In genomic region chr6:144867333-144867732, GRCm38 (mm10) we compare ENCODE assay signal across 24 mouse cellular contexts.
A peak's percentile ranks its signal among the peaks of the same experiment; 100 is the strongest.
DNase-seq lines count a peak whose midpoint lies in the region; ATAC-seq and TF ChIP-seq lines count a peak whose summit lies in the region.
"Had no signal": no experiment of that assay in that cellular context is flagged by ENCODE, and none has a peak within 500 bp of the region (broad histone marks: within the 10 kb centered on the region; RNA-seq: fewer than 3 reads in every experiment).

No protein-coding gene starts in this region.

- ATAC-seq in forebrain, embryonic 15.5 days (replicated peaks): no peak
- no peak for ATAC-seq in midbrain, embryonic 16.5 days
- 0 out of 2 replicates have a peak, but pooled peaks have one; percentile 54 for ATAC-seq in hindbrain, embryonic 12.5 days (ENCODE audit: low FRiP score)
- no peak; the same call in 1 of the 2 replicates for ATAC-seq in midbrain, postnatal 0 days (ENCODE audit: low FRiP score)
- ATAC-seq: intestine, postnatal 0 days; Patski had no signal

- peaks cover 15% of the 10 kb centered on the region for H3K4me1 ChIP-seq in forebrain, embryonic 15.5 days
- H3K4me1 ChIP-seq in forebrain, embryonic 10.5 days: peaks cover 8% of the 10 kb centered on the region; the same call in 1 of the 2 replicates
- peaks cover 7% of the 10 kb centered on the region for H3K4me1 ChIP-seq in midbrain, embryonic 16.5 days (ENCODE audit: control insufficient read depth, insufficient read depth, low read length)
- H3K4me1 ChIP-seq in midbrain, embryonic 10.5 days: peaks cover 16% of the 10 kb centered on the region
- no peaks in the 10 kb centered on the region for H3K4me1 ChIP-seq in hindbrain, embryonic 12.5 days
- H3K4me1 ChIP-seq in midbrain, postnatal 0 days (ENCODE audit: insufficient read depth, low read length): no peaks in the 10 kb centered on the region; the same call in 1 of the 2 replicates
- H3K4me1 ChIP-seq: embryonic facial prominence, embryonic 15.5 days; heart, embryonic 12.5 days had no signal

- H3K27me3 ChIP-seq in forebrain, embryonic 15.5 days: no peaks in the 10 kb centered on the region
- 0 out of 2 replicates have a peak, but pooled peaks cover 12% of the 10 kb centered on the region for H3K27me3 ChIP-seq in forebrain, embryonic 10.5 days (ENCODE audit: poor library complexity, severe bottlenecking)
- H3K27me3 ChIP-seq in midbrain, embryonic 16.5 days (ENCODE audit: control insufficient read depth, insufficient read depth, low read depth, low read length): no peaks in the 10 kb centered on the region
- H3K27me3 ChIP-seq in midbrain, embryonic 10.5 days (ENCODE audit: low read depth, poor library complexity, severe bottlenecking): no peaks in the 10 kb centered on the region
- no peaks in the 10 kb centered on the region for H3K27me3 ChIP-seq in hindbrain, embryonic 12.5 days
- H3K27me3 ChIP-seq in midbrain, postnatal 0 days (ENCODE audit: insufficient read depth, low read length): no peaks in the 10 kb centered on the region
- H3K27me3 ChIP-seq: CH12.LX; embryonic facial prominence, embryonic 15.5 days; heart, embryonic 12.5 days had no signal

- TF ChIP-seq CTCF in midbrain, postnatal 0 days (IDR thresholded peaks at IDR 0.05): no peak

- H3K4me3 ChIP-seq in forebrain, embryonic 15.5 days: no peak overlapping the region
- H3K4me3 ChIP-seq in forebrain, embryonic 10.5 days: no peak overlapping the region
- no peak overlapping the region for H3K4me3 ChIP-seq in midbrain, embryonic 16.5 days (ENCODE audit: low read depth, low read length)
- H3K4me3 ChIP-seq in midbrain, embryonic 10.5 days: no peak overlapping the region
- H3K4me3 ChIP-seq in hindbrain, embryonic 12.5 days: no peak overlapping the region
- no peak overlapping the region for H3K4me3 ChIP-seq in midbrain, postnatal 0 days (ENCODE audit: low read depth, low read length)
- H3K4me3 ChIP-seq: embryonic facial prominence, embryonic 15.5 days; heart, embryonic 12.5 days; liver, embryonic 13.5 days; megakaryocyte, embryonic 14.5 days had no signal

- DNase-seq in forebrain, embryonic 10.5 days (ENCODE audit: extremely low spot score, low spot score): no peak
- DNase-seq in midbrain, embryonic 10.5 days (ENCODE audit: low spot score): no peak
- DNase-seq in midbrain, postnatal 0 days (ENCODE audit: low spot score): peak; percentile 63
- no peak for DNase-seq in thymus, postnatal 10 days (ENCODE audit: low spot score in 2 of 2)
- DNase-seq: adrenal gland, adult 2 months; B cell, adult 2 months; gastrocnemius, postnatal 25 days; heart, adult 18-20 months; heart, postnatal 10 days; kidney, postnatal 36 days; liver, embryonic 13.5 days; lung, embryonic 14.5 days; thymus, adult 18-20 months; thymus, postnatal 4 days had no signal

- H3K9ac ChIP-seq in forebrain, embryonic 15.5 days (replicated peaks): 0 out of 2 replicates have a peak overlapping the region, but pooled peaks have one; percentile 7
- no peak overlapping the region for H3K9ac ChIP-seq in midbrain, embryonic 16.5 days (ENCODE audit: low read depth, low read length)
- H3K9ac ChIP-seq in hindbrain, embryonic 12.5 days: no peak overlapping the region
- no peak overlapping the region for H3K9ac ChIP-seq in midbrain, postnatal 0 days (replicated peaks; ENCODE audit: low read length, poor library complexity, severe bottlenecking)
- H3K9ac ChIP-seq: embryonic facial prominence, embryonic 15.5 days; heart, embryonic 12.5 days; liver, embryonic 13.5 days; lung, embryonic 14.5 days had no signal

- no peaks in the 10 kb centered on the region for H3K9me3 ChIP-seq in forebrain, embryonic 15.5 days
- no peaks in the 10 kb centered on the region for H3K9me3 ChIP-seq in forebrain, embryonic 10.5 days
- H3K9me3 ChIP-seq in midbrain, embryonic 16.5 days (replicated peaks; ENCODE audit: control insufficient read depth, low read length, poor library complexity, severe bottlenecking): no peaks in the 10 kb centered on the region
- H3K9me3 ChIP-seq in midbrain, embryonic 10.5 days (replicated peaks): no peaks in the 10 kb centered on the region
- no peaks in the 10 kb centered on the region for H3K9me3 ChIP-seq in hindbrain, embryonic 12.5 days (replicated peaks)
- H3K9me3 ChIP-seq in midbrain, postnatal 0 days (ENCODE audit: low read length): no peaks in the 10 kb centered on the region
- H3K9me3 ChIP-seq: embryonic facial prominence, embryonic 15.5 days; heart, embryonic 12.5 days; liver, embryonic 13.5 days had no signal

- no peak overlapping the region for H3K4me2 ChIP-seq in forebrain, embryonic 15.5 days (replicated peaks)
- no peak overlapping the region for H3K4me2 ChIP-seq in midbrain, embryonic 16.5 days (ENCODE audit: low read length)
- H3K4me2 ChIP-seq in hindbrain, embryonic 12.5 days (replicated peaks): no peak overlapping the region
- H3K4me2 ChIP-seq in midbrain, postnatal 0 days (ENCODE audit: low read depth, low read length, poor library complexity, severe bottlenecking): no peak overlapping the region
- H3K4me2 ChIP-seq: embryonic facial prominence, embryonic 15.5 days; heart, embryonic 12.5 days; liver, embryonic 13.5 days; lung, embryonic 14.5 days had no signal

- H3K36me3 ChIP-seq in forebrain, embryonic 15.5 days: no peaks in the 10 kb centered on the region
- H3K36me3 ChIP-seq in forebrain, embryonic 10.5 days (replicated peaks): no peaks in the 10 kb centered on the region
- no peaks in the 10 kb centered on the region for H3K36me3 ChIP-seq in midbrain, embryonic 16.5 days (ENCODE audit: control insufficient read depth, insufficient read depth, low read length)
- H3K36me3 ChIP-seq in midbrain, embryonic 10.5 days: no peaks in the 10 kb centered on the region
- H3K36me3 ChIP-seq in hindbrain, embryonic 12.5 days: no peaks in the 10 kb centered on the region
- H3K36me3 ChIP-seq in midbrain, postnatal 0 days (ENCODE audit: insufficient read depth, low read length): no peaks in the 10 kb centered on the region
- H3K36me3 ChIP-seq: embryonic facial prominence, embryonic 15.5 days; G1E; heart, embryonic 12.5 days; liver, embryonic 13.5 days had no signal

- 22% methylated on average over 9 of the region's 9 CpGs for WGBS in forebrain, embryonic 15.5 days
- 78% methylated on average over 9 of the region's 9 CpGs for WGBS in forebrain, embryonic 10.5 days
- 32% methylated on average over 9 of the region's 9 CpGs for WGBS in midbrain, embryonic 16.5 days
- WGBS in midbrain, embryonic 10.5 days: 72% methylated on average over 9 of the region's 9 CpGs
- 50% methylated on average over 9 of the region's 9 CpGs for WGBS in hindbrain, embryonic 12.5 days
- 21% methylated on average over 9 of the region's 9 CpGs for WGBS in midbrain, postnatal 0 days

- H3K27ac ChIP-seq in forebrain, embryonic 15.5 days (replicated peaks): no peak overlapping the region
- no peak overlapping the region for H3K27ac ChIP-seq in forebrain, embryonic 10.5 days
- H3K27ac ChIP-seq in midbrain, embryonic 16.5 days (ENCODE audit: low read length): peak overlapping the region; percentile 63; the same call in 1 of the 2 replicates
- no peak overlapping the region for H3K27ac ChIP-seq in midbrain, embryonic 10.5 days (replicated peaks)
- H3K27ac ChIP-seq in hindbrain, embryonic 12.5 days: no peak overlapping the region
- no peak overlapping the region for H3K27ac ChIP-seq in midbrain, postnatal 0 days (ENCODE audit: low read depth, low read length)
- H3K27ac ChIP-seq: embryonic facial prominence, embryonic 15.5 days; liver, embryonic 13.5 days had no signal
